Mouse (Mus musculus): ENCODE data around the gene Hoxb7. TPM values are rescaled to one million over a fixed set of nuclear protein-coding genes. Genes with fewer than 3 reads are reported as not detected.

Gene Hoxb7
- polyA plus RNA-seq, 1 experiment, result not detected

DNA sequence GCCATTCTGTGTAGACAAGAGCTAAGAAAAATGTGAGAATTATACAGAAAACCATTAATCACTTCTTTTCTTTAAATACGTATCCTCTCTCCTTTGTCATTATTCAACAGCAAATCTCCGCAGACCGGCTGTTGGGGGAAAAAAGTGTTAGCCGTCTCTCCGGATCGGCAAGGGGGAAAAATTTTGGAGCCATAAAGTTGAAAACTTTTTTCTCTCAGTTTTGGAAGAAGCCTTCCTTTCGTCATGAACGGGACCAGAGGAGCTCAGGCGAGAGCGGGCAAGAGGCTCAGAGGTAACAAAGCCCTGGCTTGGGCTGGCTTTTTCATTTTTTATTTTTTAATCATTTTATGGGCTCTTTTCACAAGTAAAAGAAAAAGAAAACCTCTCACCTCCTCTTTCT is 36.7 kb downstream of the Hoxb7 start, which contains the start of gene Hoxb3:
TSS of gene Hoxb3 (plus strand) at position 173 of the 400 bp plus-strand sequence.
- TF ChIP-seq GATA1 (IDR thresholded peaks at IDR 0.05; ENCODE audit: low read length), result no peak

DNA sequence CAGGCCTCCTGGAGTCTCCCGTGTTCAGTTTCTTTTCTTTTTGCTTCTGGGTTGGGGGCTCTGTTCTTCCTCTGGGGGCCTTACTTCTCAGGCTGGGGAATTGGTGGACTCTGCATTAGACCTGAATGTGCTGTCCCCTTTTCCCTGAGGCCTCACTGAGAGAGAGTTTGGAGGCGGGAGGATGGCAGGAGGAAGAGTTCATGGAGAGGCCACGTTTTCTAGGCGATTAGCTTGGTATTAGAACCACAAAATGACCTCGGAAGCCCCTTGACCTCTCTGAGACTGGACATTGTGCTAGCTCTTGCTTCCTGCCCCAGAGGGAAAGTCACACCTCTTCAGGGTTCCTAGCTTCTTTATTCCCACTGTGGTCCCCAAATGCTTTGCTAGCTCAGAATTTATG is 37.7 kb downstream of the Hoxb7 start:
- TF ChIP-seq GATA1 (IDR thresholded peaks at IDR 0.05; ENCODE audit: low read length), result no peak

DNA sequence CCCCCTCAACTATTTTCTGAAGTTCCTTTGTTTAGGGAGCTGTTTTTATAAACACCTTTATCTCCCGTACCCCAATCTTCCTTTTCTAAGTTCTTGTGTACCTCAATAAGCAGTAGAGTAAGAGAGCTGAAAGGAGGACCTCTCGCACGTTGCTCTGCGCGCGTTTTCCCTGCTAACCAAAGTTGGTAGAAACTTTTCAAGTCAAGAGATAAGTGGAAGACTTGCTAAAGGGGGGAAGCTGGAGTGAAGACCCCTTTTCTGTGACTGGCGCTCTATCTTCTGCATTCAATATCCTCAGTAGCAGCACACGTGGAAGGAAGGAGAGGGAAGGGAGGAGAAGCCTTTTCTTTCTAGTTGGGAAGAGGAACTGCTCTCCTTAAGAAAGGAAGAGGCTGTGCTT is 38.5 kb downstream of the Hoxb7 start:
- no peak for TF ChIP-seq GATA1 (IDR thresholded peaks at IDR 0.05; ENCODE audit: low read length)

DNA sequence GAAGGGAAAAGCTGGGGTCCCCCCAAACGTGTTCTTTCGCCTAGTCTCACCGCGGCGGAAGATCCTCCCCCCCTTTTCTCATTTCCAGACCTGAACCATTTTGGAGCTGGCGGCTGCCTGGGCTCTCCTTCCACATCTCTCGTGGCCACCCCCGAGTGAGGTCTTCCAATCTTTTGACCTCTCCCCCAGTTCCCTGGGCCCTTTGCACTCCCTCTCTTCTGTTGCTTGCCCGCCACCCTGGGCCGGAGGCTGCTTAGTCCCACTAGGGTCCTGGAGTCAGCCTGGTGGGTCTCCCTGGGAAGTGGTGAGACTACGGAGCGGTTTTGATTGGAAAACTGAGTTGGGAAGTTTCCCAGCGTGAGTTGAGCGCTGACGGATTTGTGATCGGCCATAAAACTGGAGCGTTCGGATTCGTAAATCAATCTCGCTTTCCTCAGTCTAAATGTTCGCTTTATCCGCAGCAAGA is 39.4 kb downstream of the Hoxb7 start:
- TF ChIP-seq GATA1 (IDR thresholded peaks at IDR 0.05; ENCODE audit: low read length), result no peak

DNA sequence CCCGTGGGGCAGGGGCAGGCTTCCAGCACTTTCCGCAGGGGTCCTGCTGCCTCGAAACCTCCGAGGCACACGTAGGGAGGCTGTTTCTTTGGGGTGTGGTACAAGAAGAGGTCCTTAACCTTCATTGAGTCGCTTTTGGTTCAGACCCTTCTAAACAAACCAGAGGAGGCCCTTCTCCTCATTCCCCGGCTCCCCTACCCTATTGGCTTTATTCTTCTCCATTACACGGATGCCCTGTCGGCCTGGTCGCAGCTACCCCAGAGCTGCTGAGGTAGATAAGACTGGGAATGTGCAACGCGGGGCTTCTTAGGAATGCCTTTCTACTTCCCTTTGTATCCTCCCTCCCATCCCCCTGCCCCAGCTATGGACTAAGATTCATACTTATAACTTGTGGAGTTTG is 40.3 kb downstream of the Hoxb7 start:
- no peak for TF ChIP-seq GATA1 (IDR thresholded peaks at IDR 0.05; ENCODE audit: low read length)

DNA sequence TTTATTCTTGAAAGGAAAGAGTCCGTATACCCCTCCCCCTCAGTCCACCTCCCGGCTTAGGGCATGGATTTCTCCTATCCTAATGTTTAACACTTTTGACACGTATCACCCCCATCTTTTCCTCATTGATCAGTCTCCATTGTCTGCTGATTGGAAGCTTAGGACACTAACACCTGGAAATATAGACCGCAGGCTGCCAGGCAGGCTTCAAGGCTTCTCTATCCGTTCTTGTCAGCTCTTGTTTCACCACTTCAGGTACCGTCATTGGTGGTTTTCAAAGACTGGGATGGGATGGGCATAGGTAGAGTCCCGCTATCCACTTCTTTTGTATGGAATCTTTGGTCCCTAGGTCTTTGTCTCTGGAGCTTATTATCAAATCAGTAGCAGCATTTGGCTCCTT is 40.7 kb downstream of the Hoxb7 start:
- TF ChIP-seq GATA1 (IDR thresholded peaks at IDR 0.05; ENCODE audit: low read length), result no peak

DNA sequence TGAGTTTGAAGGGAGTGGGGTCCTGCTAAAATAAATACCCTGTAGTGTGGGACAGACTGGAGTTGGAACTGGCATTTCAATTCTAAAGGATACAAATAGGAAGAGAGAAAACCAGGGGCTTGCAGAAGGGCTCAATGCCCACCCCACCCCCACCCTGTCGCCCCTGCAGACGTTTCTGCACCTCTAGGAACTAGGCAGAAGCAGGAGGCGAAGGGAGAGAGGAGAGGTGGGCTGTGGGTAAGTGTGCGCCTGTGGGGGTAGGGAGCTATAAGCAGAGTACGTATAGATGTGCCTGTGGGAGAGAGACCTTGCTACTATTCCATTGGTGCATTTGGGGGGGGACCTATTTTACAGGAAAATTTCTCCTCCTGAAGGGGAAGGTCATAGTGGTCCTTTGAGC is 41.3 kb downstream of the Hoxb7 start:
- no peak for TF ChIP-seq GATA1 (IDR thresholded peaks at IDR 0.05; ENCODE audit: low read length)

DNA sequence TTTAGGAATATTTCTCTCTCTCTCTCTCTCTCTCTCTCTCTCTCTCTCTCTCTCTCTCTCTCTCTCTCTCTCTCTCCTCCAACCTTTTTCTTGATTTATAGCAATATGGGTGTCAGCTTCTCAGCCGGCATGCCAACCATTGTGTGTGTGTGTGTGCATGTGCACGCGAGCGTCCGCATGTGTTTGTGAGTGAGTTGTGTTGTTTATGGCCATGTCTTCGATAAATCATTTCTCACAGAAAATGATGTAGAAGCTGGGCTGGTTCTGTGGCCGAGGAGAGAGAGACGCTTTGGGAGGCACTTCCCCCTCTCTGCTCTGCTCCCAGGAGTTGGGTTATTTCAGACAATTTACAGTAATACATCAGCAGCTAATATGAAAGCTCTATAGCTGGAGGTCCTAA is 42.2 kb downstream of the Hoxb7 start:
- TF ChIP-seq GATA1 (IDR thresholded peaks at IDR 0.05; ENCODE audit: low read length), result no peak

DNA sequence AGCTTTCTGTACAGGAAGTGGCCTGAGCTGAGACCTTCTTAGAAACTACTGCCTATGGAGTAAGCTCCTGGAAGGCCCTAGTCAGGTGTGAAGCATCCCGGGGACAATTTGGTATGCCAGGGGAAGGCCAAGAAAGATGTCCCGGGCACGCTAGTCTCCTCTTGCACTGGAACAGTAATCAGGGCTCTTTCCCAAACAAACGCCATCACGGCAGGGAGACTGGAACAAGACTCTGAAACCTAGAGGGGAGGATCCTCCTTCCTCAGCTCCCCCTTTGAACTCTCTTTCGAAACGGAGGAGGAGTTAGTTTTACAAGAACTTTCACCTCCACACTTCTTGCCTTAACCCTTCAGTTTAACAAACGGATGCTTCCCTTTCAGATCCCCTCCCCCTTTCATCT is 45.7 kb downstream of the Hoxb7 start:
- TF ChIP-seq GATA1 (IDR thresholded peaks at IDR 0.05; ENCODE audit: low read length), result no peak

DNA sequence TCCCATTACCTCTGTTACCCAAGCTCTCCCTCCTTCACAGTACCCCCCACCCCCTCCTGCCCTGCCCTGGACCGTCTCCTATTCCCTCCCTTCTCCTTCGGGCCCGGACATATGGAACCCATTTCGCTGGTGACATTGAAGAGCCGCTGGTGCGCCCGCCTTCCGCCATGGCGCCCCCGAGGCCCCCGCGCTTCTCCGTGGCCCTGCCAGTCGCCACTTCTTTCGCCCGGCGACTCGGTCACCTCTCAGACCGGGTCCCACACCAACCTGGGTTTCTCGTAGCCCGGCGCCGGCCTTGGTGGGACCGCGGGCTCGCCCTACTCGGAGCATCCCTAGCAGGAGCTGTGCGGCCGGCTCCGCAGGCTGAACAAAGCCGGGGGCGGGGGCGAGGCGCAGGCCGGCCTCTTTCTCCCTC is 46.2 kb downstream of the Hoxb7 start:
- TF ChIP-seq GATA1 (IDR thresholded peaks at IDR 0.05; ENCODE audit: low read length), result no peak

DNA sequence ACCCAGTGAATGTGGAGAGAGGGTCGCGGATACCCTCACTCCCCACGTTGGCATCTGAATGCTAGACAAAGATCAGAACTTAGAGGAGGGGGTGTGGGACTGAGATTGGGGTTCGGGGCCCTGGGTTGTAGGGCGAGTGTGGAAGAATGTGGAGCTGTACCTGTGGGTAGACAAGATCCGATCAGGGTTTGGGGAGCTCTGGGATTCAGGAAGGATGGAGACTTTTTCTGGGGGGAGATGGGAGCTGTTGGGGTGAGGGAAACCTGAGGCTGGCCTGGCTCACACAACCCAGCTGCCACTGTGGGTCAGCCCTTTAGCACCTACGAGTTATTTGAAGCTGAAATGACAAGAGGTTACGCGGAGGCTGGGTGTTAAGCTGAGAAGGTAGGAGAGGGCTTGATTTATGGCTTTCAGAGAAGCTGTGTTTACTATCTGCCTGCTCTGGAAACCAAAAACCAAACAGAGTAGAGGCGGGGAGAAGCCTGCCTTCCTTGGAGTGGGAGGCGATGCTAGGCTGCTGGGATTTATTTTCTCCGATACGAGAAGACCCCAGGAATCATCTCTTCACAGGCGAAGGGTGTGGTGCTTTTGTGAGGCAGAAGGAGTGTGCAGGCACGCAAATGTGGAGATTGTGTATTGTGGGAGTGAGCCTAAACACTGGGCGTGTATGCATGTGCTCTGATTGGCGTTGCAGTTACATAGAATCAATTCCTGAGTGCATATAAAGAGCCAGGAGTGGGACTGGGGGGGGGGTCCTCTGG is 47.0 kb downstream of the Hoxb7 start:
- TF ChIP-seq GATA1 (IDR thresholded peaks at IDR 0.05; ENCODE audit: low read length), result no peak

DNA sequence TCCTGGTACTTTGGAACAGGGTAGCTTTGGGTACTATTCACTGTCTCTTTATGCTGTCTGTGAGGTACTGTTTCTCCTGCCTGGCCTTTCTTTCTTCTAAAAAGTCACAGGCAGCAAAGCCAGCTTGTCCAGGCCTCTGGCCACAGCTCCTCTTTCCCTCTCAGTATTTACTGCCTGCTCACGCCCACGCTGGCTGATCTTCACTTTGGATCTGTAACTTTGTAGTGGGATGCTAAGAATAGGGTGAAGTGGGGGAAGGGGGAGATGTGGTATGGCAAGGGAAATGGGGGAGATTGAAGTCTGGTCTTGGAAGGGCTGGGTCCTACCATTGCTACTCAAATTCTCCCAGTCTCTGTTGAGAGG is 47.6 kb downstream of the Hoxb7 start:
- TF ChIP-seq GATA1 (IDR thresholded peaks at IDR 0.05; ENCODE audit: low read length), result no peak

DNA sequence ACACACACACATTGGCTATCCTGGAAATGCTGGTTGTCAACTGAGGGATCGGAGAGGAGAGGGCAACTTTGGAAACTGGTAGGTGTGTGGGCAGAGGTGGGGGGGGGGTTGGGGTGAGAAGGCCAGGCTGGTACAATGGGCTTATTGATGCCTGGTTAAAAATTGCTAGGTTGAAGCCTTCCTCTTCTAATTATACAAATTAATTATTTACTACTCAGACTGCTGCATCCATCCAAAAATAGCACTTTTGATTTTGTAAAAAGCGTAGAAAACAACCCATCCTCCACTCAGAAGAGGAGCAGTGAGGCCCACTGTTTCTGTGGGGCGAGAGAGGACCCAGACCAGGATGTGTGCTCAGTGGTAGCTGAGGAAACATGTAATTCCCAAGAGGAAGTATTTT is 48.6 kb downstream of the Hoxb7 start:
- TF ChIP-seq GATA1 (IDR thresholded peaks at IDR 0.05; ENCODE audit: low read length), result no peak

DNA sequence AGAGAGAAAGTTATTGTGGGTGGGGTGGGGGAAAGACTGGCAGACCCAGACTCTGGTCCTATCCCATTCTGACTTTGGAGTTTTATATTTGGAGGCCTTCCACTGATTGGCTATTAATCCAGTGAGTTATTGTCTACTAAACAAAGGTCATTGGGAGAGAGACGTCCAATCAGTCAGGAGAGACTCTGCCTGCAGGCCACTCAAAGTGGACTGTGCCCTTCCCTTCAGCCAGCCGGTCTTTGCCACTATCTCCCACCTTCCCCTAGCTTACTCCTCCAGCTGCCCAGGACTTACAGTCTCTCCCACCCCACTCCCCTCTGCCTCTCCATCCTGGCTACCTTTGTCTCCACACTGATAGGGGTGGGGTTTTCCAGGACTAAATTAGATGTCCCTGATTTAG is 50.2 kb downstream of the Hoxb7 start:
- no peak for TF ChIP-seq GATA1 (IDR thresholded peaks at IDR 0.05; ENCODE audit: low read length)

DNA sequence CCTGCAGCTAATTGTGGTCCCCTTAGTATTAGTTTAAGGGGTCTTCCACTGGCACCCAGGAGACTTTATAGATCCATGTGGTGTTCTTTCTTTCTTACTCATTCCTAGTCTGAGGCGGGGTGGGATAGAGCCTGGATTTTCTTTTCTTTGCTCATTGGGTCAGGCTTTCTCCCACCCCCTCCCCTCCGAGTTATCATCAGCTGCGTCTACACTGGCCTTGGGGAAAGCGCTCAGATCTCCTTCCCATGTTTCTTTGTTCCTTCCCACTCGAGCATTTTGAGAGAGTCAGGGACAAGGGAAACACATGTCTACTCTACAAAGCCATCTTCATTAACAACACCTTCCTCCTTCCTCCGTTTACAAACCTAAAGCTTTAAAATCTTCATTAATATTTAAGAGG is 50.6 kb downstream of the Hoxb7 start:
- TF ChIP-seq GATA1 (IDR thresholded peaks at IDR 0.05; ENCODE audit: low read length), result no peak

DNA sequence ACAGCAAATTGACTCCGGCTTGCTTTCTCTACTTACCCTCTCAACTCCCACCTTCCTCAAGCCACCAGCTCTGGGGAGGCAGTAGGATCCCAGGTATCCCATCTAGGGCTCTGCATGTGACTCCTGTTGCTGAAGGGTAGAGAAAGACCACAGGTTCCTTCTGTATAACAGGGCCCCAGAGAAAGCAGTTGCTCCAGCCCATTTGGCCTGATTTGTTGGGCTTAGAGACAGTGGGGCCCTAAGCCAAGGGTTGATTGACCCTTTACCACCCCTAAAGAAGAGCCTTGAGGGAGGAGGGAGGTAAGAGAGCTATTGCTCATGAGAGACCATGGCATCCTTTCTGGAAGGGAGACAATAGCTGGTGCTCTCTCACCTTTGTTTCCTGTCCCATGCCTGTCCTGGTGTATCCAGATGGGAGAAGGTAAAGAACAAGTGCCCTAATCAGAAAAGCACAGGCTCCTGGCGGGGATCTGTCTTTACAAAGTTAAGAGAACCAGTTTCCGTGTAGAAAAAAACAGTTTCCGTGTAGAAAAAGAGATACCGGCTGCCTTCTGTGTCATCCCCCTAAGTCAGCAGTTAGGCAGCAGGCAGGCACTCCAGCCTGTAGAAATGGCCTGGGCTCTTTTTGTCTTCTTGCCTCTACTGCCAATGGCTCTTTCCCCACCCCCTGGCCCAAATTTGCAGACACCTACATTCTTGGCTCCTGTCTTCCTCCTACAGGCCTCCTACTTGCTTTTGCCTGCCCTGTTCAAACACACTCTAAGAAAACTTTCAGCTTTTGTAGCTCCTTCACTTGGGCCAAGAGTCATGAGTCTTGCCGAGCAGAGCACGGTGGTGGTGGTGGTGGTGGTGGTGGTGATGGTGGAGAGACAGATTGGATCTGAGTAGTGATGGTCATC is 52.8 kb downstream of the Hoxb7 start:
- TF ChIP-seq GATA1 (IDR thresholded peaks at IDR 0.05; ENCODE audit: low read length), result no peak

Other genes with a start within 250 kb of the Hoxb7 start
- 27.6 and 33.9 TPM in 2 replicates for gene Ube2z, start 221.2 kb upstream of the Hoxb7 start, polyA plus RNA-seq (2012)
- 166 and 518 TPM in 2 replicates for gene Atp5g1, start 211.0 kb upstream of the Hoxb7 start, polyA plus RNA-seq (2012)
- gene Calcoco2, start 174.7 kb upstream of the Hoxb7 start, polyA plus RNA-seq (2012), result not detected in 2 replicates
- not detected in 2 replicates for gene Ttll6, start 152.8 kb upstream of the Hoxb7 start, polyA plus RNA-seq (2012)
- 79.2 and 87.0 TPM in 2 replicates for gene Hoxb13, start 92.3 kb upstream of the Hoxb7 start, polyA plus RNA-seq (2012)
- gene Hoxb9, start 15.2 kb upstream of the Hoxb7 start, polyA plus RNA-seq (2012), result not detected in 2 replicates
- not detected in 2 replicates for gene Hoxb8, start 4.7 kb upstream of the Hoxb7 start, polyA plus RNA-seq (2012)
- gene Hoxb6, start 5.9 kb downstream of the Hoxb7 start, polyA plus RNA-seq (2012), result 0.11 TPM in 1 of 2 replicates, not detected in the other
- not detected in 2 replicates for gene Hoxb5, start 16.7 kb downstream of the Hoxb7 start, polyA plus RNA-seq (2012)
- gene Hoxb4, start 31.6 kb downstream of the Hoxb7 start, polyA plus RNA-seq (2012), result not detected in 2 replicates
- 0.03 TPM in 1 of 2 replicates, not detected in the other for gene Hoxb3, start 36.7 kb downstream of the Hoxb7 start, polyA plus RNA-seq (2012)
- gene Hoxb2, start 63.9 kb downstream of the Hoxb7 start, polyA plus RNA-seq (2012), result not detected in 2 replicates
- not detected in 2 replicates for gene Hoxb1, start 79.1 kb downstream of the Hoxb7 start, polyA plus RNA-seq (2012)
- not detected in 2 replicates for gene Skap1, start 178.0 kb downstream of the Hoxb7 start, polyA plus RNA-seq (2012)